Mouse (Mus musculus): ENCODE measurements around the gene Ptpn6.

- TF ChIP-seq CTCF (IDR thresholded peaks at IDR 0.05; ENCODE audit: extremely low read depth, insufficient read depth, low read length) (no peak), POLR2A (IDR thresholded peaks at IDR 0.05; ENCODE audit: extremely low read depth, insufficient read depth, low read length) (no peak)
These were observed 39.1 kb downstream of the Ptpn6 start for GRCm38 (mm10) chr6:124699366-124699765.
